9 mouse cellular contexts compared by ENCODE assay signal in genomic region chr11:74924149-74924548, GRCm38 (mm10). TPM values are rescaled to one million over a fixed set of nuclear protein-coding genes. Genes with fewer than 3 reads are reported as not detected.
DNase-seq lines count a peak whose midpoint lies in the region; ATAC-seq and TF ChIP-seq lines count a peak whose summit lies in the region.
"Had no signal": no experiment of that assay in that cellular context is flagged by ENCODE, and none has a peak within 500 bp of the region (broad histone marks: within the 10 kb centered on the region; RNA-seq: fewer than 3 reads in every experiment).

No protein-coding gene starts in this region.

- H3K9ac ChIP-seq in embryonic facial prominence, embryonic 15.5 days = no peak overlapping the region
- no peak overlapping the region for H3K9ac ChIP-seq in liver, embryonic 14.5 days (replicated peaks)

- intact Hi-C loops in gastrocnemius, adult 2 months (cut with DNase I) = no loop called here
- intact Hi-C loops in left cerebral cortex, postnatal 25 days (cut with DNase I) = no loop called here

- no peak for ATAC-seq in embryonic facial prominence, embryonic 15.5 days (ENCODE audit: insufficient number of reproducible peaks, low FRiP score, low TSS enrichment, low read depth)
- ATAC-seq in liver, embryonic 14.5 days (ENCODE audit: insufficient read depth) = no peak

- peaks cover 18% of the 10 kb centered on the region for H3K4me1 ChIP-seq in embryonic facial prominence, embryonic 15.5 days
- peaks cover 5 to 14% of the 10 kb centered on the region in 2 experiments for H3K4me1 ChIP-seq in liver, embryonic 14.5 days (replicated peaks; ENCODE audit: control insufficient read depth in 2 of 2, insufficient read depth in 2 of 2, low read length in 1 of 2)

- H3K27me3 ChIP-seq in embryonic facial prominence, embryonic 15.5 days = no peaks in the 10 kb centered on the region
- no peaks in the 10 kb centered on the region for H3K27me3 ChIP-seq in liver, embryonic 14.5 days (ENCODE audit: control insufficient read depth, insufficient read depth, low read length)
- H3K27me3 ChIP-seq: limb, embryonic 12.5 days had no signal

- TF ChIP-seq EP300 in liver, embryonic 14.5 days (IDR thresholded peaks at IDR 0.05; ENCODE audit: low read depth) = no peak

- TF ChIP-seq CTCF in gastrocnemius, adult 2 months (IDR thresholded peaks at IDR 0.05) = peak; percentile 43
- peak; percentile 73 for TF ChIP-seq CTCF in liver, embryonic 14.5 days (IDR thresholded peaks at IDR 0.05; ENCODE audit: low read depth)

- 69% methylated on average over 4 of the region's 4 CpGs for WGBS in embryonic facial prominence, embryonic 15.5 days
- WGBS in liver, embryonic 14.5 days (ENCODE audit: insufficient replicate concordance) = 43% methylated on average over 4 of the region's 4 CpGs

- H3K36me3 ChIP-seq in embryonic facial prominence, embryonic 15.5 days = peaks cover 3% of the 10 kb centered on the region; the same call in 1 of the 2 replicates
- H3K36me3 ChIP-seq in liver, embryonic 14.5 days (replicated peaks; ENCODE audit: control insufficient read depth, insufficient read depth, low read depth) = no peaks in the 10 kb centered on the region; the same call in 1 of the 2 replicates

- no peak for DNase-seq in gastrocnemius, adult 2 months
- DNase-seq in gastrocnemius, adult 18-20 months (ENCODE audit: low spot score) = no peak
- DNase-seq in urinary bladder, postnatal 14 days (ENCODE audit: low spot score) = peak; percentile 39
- DNase-seq in urinary bladder, adult 2 months (ENCODE audit: low spot score) = no peak
- DNase-seq in liver, embryonic 14.5 days (ENCODE audit: low read depth in 3 of 3, low spot score in 3 of 3) = peak in 2 of 3 experiments; percentile 24 to 31
- DNase-seq in testis, postnatal 10 days (ENCODE audit: low spot score) = peak; percentile 66
- no peak for DNase-seq in left cerebral cortex, postnatal 25 days (ENCODE audit: low spot score in 2 of 2)

- no peaks in the 10 kb centered on the region for H3K9me3 ChIP-seq in embryonic facial prominence, embryonic 15.5 days (replicated peaks)
- H3K9me3 ChIP-seq in liver, embryonic 14.5 days (ENCODE audit: control insufficient read depth, low read length) = no peaks in the 10 kb centered on the region
- H3K9me3 ChIP-seq: limb, embryonic 12.5 days had no signal

- no peak overlapping the region for H3K4me3 ChIP-seq in gastrocnemius, adult 2 months
- peak overlapping the region; percentile 94 for H3K4me3 ChIP-seq in embryonic facial prominence, embryonic 15.5 days (replicated peaks)
- H3K4me3 ChIP-seq in liver, embryonic 14.5 days (ENCODE audit: insufficient read depth in 1 of 2, low read depth in 2 of 2, low read length in 2 of 2) = no peak overlapping the region

- 0 out of 2 replicates have a peak overlapping the region, but pooled peaks have one; percentile 53 for H3K4me2 ChIP-seq in embryonic facial prominence, embryonic 15.5 days (replicated peaks)
- H3K4me2 ChIP-seq in liver, embryonic 14.5 days (ENCODE audit: low read depth) = peak overlapping the region; percentile 83

- no peak overlapping the region for H3K27ac ChIP-seq in gastrocnemius, adult 2 months
- H3K27ac ChIP-seq in embryonic facial prominence, embryonic 15.5 days (replicated peaks) = no peak overlapping the region
- H3K27ac ChIP-seq in liver, embryonic 14.5 days = no peak overlapping the region
- H3K27ac ChIP-seq: limb, embryonic 12.5 days had no signal

RNA-seq across cellular contexts. Expression of gene Smg6, which starts 1.5 kb away (rescaled TPM):
- 10 to 100 TPM; 11.9 to 12.4 TPM for total RNA-seq in gastrocnemius, adult 2 months (2021)
- 10 to 100 TPM; 11.8 to 12.3 TPM for total RNA-seq in gastrocnemius, adult 18-20 months (2021)
- 29.4 and 33.8 TPM in 2 replicates for polyA plus RNA-seq in urinary bladder, adult 2 months (2012; rRNA removed)
- 17.5 and 18.1 TPM in 2 replicates for polyA plus RNA-seq in embryonic facial prominence, embryonic 15.5 days (2015; fragmentation: Nextera tagmentation; extraction: Ambion mirVana)
- 5.9 TPM in 2 replicates for polyA plus RNA-seq in liver, embryonic 14.5 days (2012; rRNA removed)
- 3.2 and 3.4 TPM in 2 replicates for polyA plus RNA-seq in liver, embryonic 14.5 days (2014; fragmentation: Nextera tagmentation; extraction: Ambion mirVana)
- total RNA-seq in left cerebral cortex, postnatal 25 days (2021) = 10 to 100 TPM; 26.5 to 27.5 TPM

RNA-seq across cellular contexts. Expression of gene Srr, which starts 1.6 kb away (rescaled TPM):
- 10 to 100 TPM; 18.9 to 26.7 TPM for total RNA-seq in gastrocnemius, adult 2 months (2021)
- 10 to 100 TPM; 15.6 to 22.8 TPM for total RNA-seq in gastrocnemius, adult 18-20 months (2021)
- polyA plus RNA-seq in urinary bladder, adult 2 months (2012; rRNA removed) = 16.5 and 23.3 TPM in 2 replicates
- polyA plus RNA-seq in embryonic facial prominence, embryonic 15.5 days (2015; fragmentation: Nextera tagmentation; extraction: Ambion mirVana) = 26.9 and 29.6 TPM in 2 replicates
- 1.3 and 1.9 TPM in 2 replicates for polyA plus RNA-seq in liver, embryonic 14.5 days (2012; rRNA removed)
- polyA plus RNA-seq in liver, embryonic 14.5 days (2014; fragmentation: Nextera tagmentation; extraction: Ambion mirVana) = 4.6 and 5.3 TPM in 2 replicates
- total RNA-seq in left cerebral cortex, postnatal 25 days (2021) = 100 to 1,000 TPM in 1 of 2 experiments, 10 to 100 TPM in 1; 93.7 to 100 TPM

RNA-seq across cellular contexts. Expression of gene Tsr1, which starts 26.3 kb away (rescaled TPM):
- total RNA-seq in gastrocnemius, adult 2 months (2021) = 10 to 100 TPM; 24.7 to 28.9 TPM
- total RNA-seq in gastrocnemius, adult 18-20 months (2021) = 10 to 100 TPM; 22.8 to 26.7 TPM
- 21.0 and 24.0 TPM in 2 replicates for polyA plus RNA-seq in urinary bladder, adult 2 months (2012; rRNA removed)
- 41.2 and 41.8 TPM in 2 replicates for polyA plus RNA-seq in embryonic facial prominence, embryonic 15.5 days (2015; fragmentation: Nextera tagmentation; extraction: Ambion mirVana)
- 13.4 and 17.9 TPM in 2 replicates for polyA plus RNA-seq in liver, embryonic 14.5 days (2012; rRNA removed)
- polyA plus RNA-seq in liver, embryonic 14.5 days (2014; fragmentation: Nextera tagmentation; extraction: Ambion mirVana) = 26.3 and 29.4 TPM in 2 replicates
- total RNA-seq in left cerebral cortex, postnatal 25 days (2021) = 10 to 100 TPM; 26.2 to 28.1 TPM

RNA-seq across cellular contexts. Expression of gene Sgsm2, which starts 27.3 kb away (rescaled TPM):
- 1 to 10 TPM; 2.1 TPM for total RNA-seq in gastrocnemius, adult 2 months (2021)
- 1 to 10 TPM; 1.6 to 2.4 TPM for total RNA-seq in gastrocnemius, adult 18-20 months (2021)
- polyA plus RNA-seq in urinary bladder, adult 2 months (2012; rRNA removed) = 17.9 and 19.8 TPM in 2 replicates
- 5.8 and 6.8 TPM in 2 replicates for polyA plus RNA-seq in embryonic facial prominence, embryonic 15.5 days (2015; fragmentation: Nextera tagmentation; extraction: Ambion mirVana)
- polyA plus RNA-seq in liver, embryonic 14.5 days (2012; rRNA removed) = 2.6 and 2.7 TPM in 2 replicates
- 1.1 and 1.3 TPM in 2 replicates for polyA plus RNA-seq in liver, embryonic 14.5 days (2014; fragmentation: Nextera tagmentation; extraction: Ambion mirVana)
- total RNA-seq in left cerebral cortex, postnatal 25 days (2021) = 10 to 100 TPM; 76.0 to 78.3 TPM

Comparison
In these comparisons a context has a peak if more than half of its experiments do, and no peak if none do; other contexts are left out.
1. DNase-seq: peak in urinary bladder, postnatal 14 days (single experiment), liver, embryonic 14.5 days (2 of 3) and testis, postnatal 10 days (single experiment); none in gastrocnemius, adult 2 months (single experiment), gastrocnemius, adult 18-20 months (single experiment), urinary bladder, adult 2 months (single experiment) and left cerebral cortex, postnatal 25 days (0 of 2).